Mouse (Mus musculus): ENCODE results near the gene Dclk2.

- TF ChIP-seq TAL1 (IDR thresholded peaks at IDR 0.05; ENCODE audit: low read length), result no peak
- TF ChIP-seq GATA1 (IDR thresholded peaks at IDR 0.05; ENCODE audit: low read length), result no peak
Measured at GRCm38 (mm10) chr3:86754178-86754577, 166.5 kb downstream of the Dclk2 start.
